Mouse (Mus musculus) frontal cortex, postnatal 25 days (tissue): Measurements from ENCODE around the gene Krt90.
"Not testable (repeated sequence)": the region's sequence is repeated elsewhere in the genome, so short reads cannot be mapped to it uniquely, and the experiment has no call there.

Experiments used
- DNase-seq, 2 experiments: peaks; one replicate each; pipeline ENCODE4 v3.0.0; 2022; ENCODE audit warnings: low spot score in 2 of 2

Krt90 gene

DNA sequence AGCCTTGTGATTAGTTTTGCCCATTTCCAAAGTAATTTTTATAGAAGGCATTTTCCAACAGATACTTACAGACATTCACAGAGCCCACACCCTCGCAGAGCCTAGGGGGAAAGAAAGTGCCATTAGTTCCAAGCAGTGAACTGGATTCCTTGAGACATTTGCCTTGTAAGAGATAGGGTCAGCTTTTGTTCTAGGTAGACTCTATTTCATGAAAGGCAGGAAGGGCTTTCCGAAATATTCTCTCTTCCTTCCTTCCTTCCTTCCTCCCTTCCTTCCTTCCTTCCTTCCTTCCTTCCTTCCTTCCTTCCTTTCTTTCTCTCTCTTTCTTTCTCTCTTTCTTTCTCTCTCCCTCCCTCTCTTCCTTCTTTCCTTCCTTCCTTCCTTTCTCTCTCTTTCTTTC is 45.6 kb downstream of the Krt90 start, which contains the start of gene Gm49425:
Gm49425 (minus strand) TSS at position 101 of the 400 bp plus-strand sequence.
- not testable (repeated sequence) for DNase-seq

- DNase-seq, result no peak
Observed at GRCm38 (mm10) chr15:101508247-101508646, 54.5 kb downstream of the Krt90 start.

- DNase-seq, result no peak
Observed at GRCm38 (mm10) chr15:101506896-101507758, 55.6 kb downstream of the Krt90 start.
